Mouse (Mus musculus): ENCODE results near the gene Yy2. TPM values are rescaled to one million over a fixed set of nuclear protein-coding genes. Genes with fewer than 3 reads are reported as not detected.

Gene Yy2
- polyA plus RNA-seq, 1 experiment from 2014 or later = 0.62 TPM

GRCm38 (mm10) chrX:157574683-157575082, 5.9 kb upstream of the Yy2 start:
- no peak for DNase-seq
- Histone ChIP-seq H3K36me3 (0 out of 2 replicates have a peak, but pooled peaks cover 3% of the 10 kb centered on the region), H3K9me3 (replicated peaks) (no peaks in the 10 kb centered on the region), H3K4me3 (replicated peaks) (no peak overlapping the region), H3K4me1 (replicated peaks) (no peaks in the 10 kb centered on the region), H3K9ac (no peak overlapping the region), H3K27ac (no peak overlapping the region), H3K4me2 (no peak overlapping the region), H3K27me3 (no peaks in the 10 kb centered on the region)
- 55% methylated on average over 2 of the region's 2 CpGs for WGBS (ENCODE audit: insufficient replicate concordance)
- no peak for ATAC-seq (ENCODE audit: low read depth)

- Histone ChIP-seq H3K27ac (no peak overlapping the region), H3K9me3 (replicated peaks) (no peaks in the 10 kb centered on the region), H3K4me1 (replicated peaks) (no peaks in the 10 kb centered on the region), H3K36me3 (0 out of 2 replicates have a peak, but pooled peaks cover 3% of the 10 kb centered on the region), H3K4me2 (no peak overlapping the region), H3K9ac (no peak overlapping the region), H3K27me3 (no peaks in the 10 kb centered on the region), H3K4me3 (replicated peaks) (no peak overlapping the region)
- no peak for DNase-seq
- no peak for ATAC-seq (ENCODE audit: low read depth)
- 68% methylated on average over 10 of the region's 10 CpGs for WGBS (ENCODE audit: insufficient replicate concordance)
Observed at GRCm38 (mm10) chrX:157563794-157564193, 5.0 kb downstream of the Yy2 start.

- Histone ChIP-seq H3K9ac (no peak overlapping the region), H3K4me2 (no peak overlapping the region), H3K27ac (no peak overlapping the region), H3K4me1 (replicated peaks) (no peaks in the 10 kb centered on the region), H3K4me3 (replicated peaks) (no peak overlapping the region), H3K27me3 (no peaks in the 10 kb centered on the region), H3K36me3 (no peaks in the 10 kb centered on the region), H3K9me3 (replicated peaks) (no peaks in the 10 kb centered on the region)
- ATAC-seq (ENCODE audit: low read depth) = peak; percentile 72
- 36% methylated on average over 3 of the region's 3 CpGs for WGBS (ENCODE audit: insufficient replicate concordance)
- no peak for DNase-seq
Observed at GRCm38 (mm10) chrX:157547082-157547481, 21.7 kb downstream of the Yy2 start.

Other genes starting within 250 kb of the Yy2 start
- gene Phex, start 153.7 kb downstream of the Yy2 start, polyA plus RNA-seq (2015; fragmentation: Nextera tagmentation; extraction: Ambion mirVana) = 0.03 TPM in 2 replicates
- gene Sms, start 76.7 kb downstream of the Yy2 start, polyA plus RNA-seq (2015; fragmentation: Nextera tagmentation; extraction: Ambion mirVana) = 31.5 and 35.1 TPM in 2 replicates
- gene Mbtps2, start 29.7 kb upstream of the Yy2 start, polyA plus RNA-seq (2015; fragmentation: Nextera tagmentation; extraction: Ambion mirVana) = 6.4 and 7.5 TPM in 2 replicates
- gene Smpx, start 129.9 kb upstream of the Yy2 start, polyA plus RNA-seq (2015; fragmentation: Nextera tagmentation; extraction: Ambion mirVana) = 1.0 and 2.0 TPM in 2 replicates
- not detected in 2 replicates for gene Klhl34, start 249.4 kb upstream of the Yy2 start, polyA plus RNA-seq (2015; fragmentation: Nextera tagmentation; extraction: Ambion mirVana)